Mouse (Mus musculus) forebrain, embryonic 15.5 days (tissue): Measurements from ENCODE around the gene 1700069L16Rik. TPM values are rescaled to one million over a fixed set of nuclear protein-coding genes. Genes with fewer than 3 reads are reported as not detected.

ENCODE experiments used
- ATAC-seq: fragments of 200-750 bp; cut with Nextera tagmentation; replicated peaks from 2 replicates; pipeline ENCODE4 v1.8.0; 2017; ENCODE audit warnings: mild to moderate bottlenecking, moderate TSS enrichment, moderate library complexity
- H3K27ac ChIP-seq: fragments of 300-500 bp; sonication (generic); replicated peaks from 2 replicates; pipeline ENCODE4 v1.5.1; 2015; ENCODE audit warnings: mild to moderate bottlenecking, inconsistent platforms
- H3K27me3 ChIP-seq: fragments of 300-500 bp; sonication (generic); 2 replicates; pipeline ENCODE4 v1.6.1; 2015; ENCODE audit warnings: inconsistent platforms
- H3K36me3 ChIP-seq: fragments of 300-500 bp; sonication (generic); 2 replicates; pipeline ENCODE4 v1.6.1; 2015; ENCODE audit warnings: mild to moderate bottlenecking, inconsistent platforms
- H3K4me1 ChIP-seq: fragments of 300-500 bp; sonication (generic); 2 replicates; pipeline ENCODE4 v1.6.1; 2015; ENCODE audit warnings: inconsistent platforms
- H3K4me2 ChIP-seq: fragments of 300-500 bp; sonication (generic); replicated peaks from 2 replicates; pipeline ENCODE4 v1.6.1; 2015; ENCODE audit warnings: mild to moderate bottlenecking, inconsistent platforms
- H3K4me3 ChIP-seq: fragments of 300-500 bp; sonication (generic); 2 replicates; pipeline ENCODE4 v1.5.1; 2015; ENCODE audit warnings: mild to moderate bottlenecking, inconsistent platforms
- H3K9ac ChIP-seq: fragments of 300-500 bp; sonication (generic); replicated peaks from 2 replicates; pipeline ENCODE4 v1.6.1; 2015; ENCODE audit warnings: mild to moderate bottlenecking, inconsistent platforms
- H3K9me3 ChIP-seq: fragments of 300-500 bp; sonication (generic); 2 replicates; pipeline ENCODE4 v1.6.1; 2016; ENCODE audit warnings: inconsistent platforms
- WGBS: fragments of 180-500 bp; shearing (Covaris S2); methylation state at CpG from one replicate; pipeline ENCODE4 v1.1.7; 2015; ENCODE audit warnings: mixed read lengths; 5-methylcytosine and 5-hydroxymethylcytosine counted together
- polyA plus RNA-seq: library from polyadenylated mRNA; unstranded; fragments of >200 nt; fragmentation: Nextera tagmentation; extraction: Ambion mirVana; gene quantifications from 2 replicates; pipeline ENCODE4 v1.2.1, GENCODE M21; 2015

Gene 1700069L16Rik
- polyA plus RNA-seq, 1 experiment from 2014 or later: not detected

DNA sequence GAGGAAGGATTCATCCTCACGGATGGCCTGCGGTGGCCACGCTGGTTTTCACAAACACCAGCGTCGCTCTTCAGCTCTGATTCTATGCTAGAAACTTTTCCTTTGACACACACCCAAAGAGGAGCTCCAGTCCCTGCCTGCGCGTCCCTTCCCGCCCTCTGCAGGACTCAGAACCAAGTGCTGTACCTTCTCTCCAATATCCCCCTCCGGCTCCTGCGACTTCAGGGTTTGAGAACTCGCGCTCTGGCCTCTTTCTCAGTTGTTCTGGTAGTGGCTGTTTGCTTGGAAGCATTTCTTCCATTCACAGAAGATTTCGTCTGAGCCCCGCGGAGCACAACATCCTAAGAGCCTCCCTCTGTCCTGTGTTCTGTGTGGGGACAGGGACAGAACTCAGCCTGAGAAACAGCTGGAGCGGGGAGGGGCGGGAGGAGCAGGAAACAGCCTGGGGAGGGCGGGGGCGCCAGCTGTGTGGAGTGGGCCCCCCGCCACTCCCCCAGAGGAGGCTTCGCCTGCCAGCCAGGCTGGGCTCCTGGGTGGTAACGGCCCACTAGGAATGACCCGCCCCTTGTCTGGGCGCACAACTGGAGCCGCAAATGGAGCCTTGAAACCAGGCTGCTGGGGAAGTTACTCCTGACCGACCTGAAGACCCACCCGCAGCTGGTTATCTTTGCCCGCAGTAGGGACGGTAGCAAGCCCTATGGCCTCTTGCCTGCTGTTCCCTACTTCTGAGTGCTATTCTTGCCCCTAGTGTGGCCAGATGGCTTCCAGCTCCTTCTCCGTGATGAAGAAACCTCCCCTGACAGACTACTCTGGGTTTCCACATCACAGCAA, 74.3 kb downstream of the 1700069L16Rik start, which contains the start of gene Cmklr1:
Gene Cmklr1, minus strand, starts transcription at position 392 of the 831 bp plus-strand sequence.
- Histone ChIP-seq H3K9ac (no peak within 1 kb of the TSS), H3K9me3 (no peaks in the 10 kb centered on the region), H3K27ac (no peak within 1 kb of the TSS), H3K4me1 (0 out of 2 replicates have a peak, but pooled peaks cover 5% of the 10 kb centered on the region), H3K4me2 (no peak within 1 kb of the TSS), H3K36me3 (no peaks in the 10 kb centered on the region), H3K27me3 (no peaks in the 10 kb centered on the region), H3K4me3 (no peak within 1 kb of the TSS)
- ATAC-seq: no peak
- WGBS: 14% methylated on average over 30 of the region's 30 CpGs

DNA sequence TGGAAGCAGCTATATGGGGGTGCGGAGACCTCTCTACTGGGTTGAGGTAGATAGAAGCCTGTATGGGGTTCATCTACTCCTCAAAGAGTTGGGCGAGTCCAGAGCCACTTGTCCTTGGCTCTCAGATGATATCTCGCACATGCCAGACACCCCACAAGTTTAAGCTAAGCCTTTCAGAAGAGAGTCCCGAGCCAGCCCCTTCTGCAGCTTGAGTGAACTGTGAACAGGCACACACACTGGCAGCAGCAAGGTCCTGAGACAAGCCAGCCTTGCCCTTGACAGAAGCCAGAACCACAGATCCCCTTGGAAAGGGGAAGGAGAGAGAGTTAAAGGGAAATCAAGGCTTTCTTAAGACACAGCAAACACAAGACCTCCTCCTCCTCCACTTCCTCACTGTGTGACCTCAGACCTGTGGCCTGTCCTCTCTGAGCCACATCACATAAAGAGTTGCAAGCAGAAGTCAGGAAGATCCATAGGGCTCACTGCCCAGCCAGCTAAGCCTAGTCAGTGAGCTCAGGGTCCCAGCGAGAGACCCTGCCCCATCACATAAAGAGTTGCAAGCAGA, 75.8 kb downstream of the 1700069L16Rik start:
- no peak overlapping the region for H3K4me3 ChIP-seq
- ATAC-seq: no peak
- no peaks in the 10 kb centered on the region for H3K36me3 ChIP-seq
- no peak overlapping the region for H3K27ac ChIP-seq
- WGBS: 89% methylated on average over 5 of the region's 5 CpGs
- no peak overlapping the region for H3K4me2 ChIP-seq
- no peaks in the 10 kb centered on the region for H3K9me3 ChIP-seq
- no peaks in the 10 kb centered on the region for H3K27me3 ChIP-seq
- no peak overlapping the region for H3K9ac ChIP-seq
- H3K4me1 ChIP-seq: 0 out of 2 replicates have a peak, but pooled peaks cover 5% of the 10 kb centered on the region

DNA sequence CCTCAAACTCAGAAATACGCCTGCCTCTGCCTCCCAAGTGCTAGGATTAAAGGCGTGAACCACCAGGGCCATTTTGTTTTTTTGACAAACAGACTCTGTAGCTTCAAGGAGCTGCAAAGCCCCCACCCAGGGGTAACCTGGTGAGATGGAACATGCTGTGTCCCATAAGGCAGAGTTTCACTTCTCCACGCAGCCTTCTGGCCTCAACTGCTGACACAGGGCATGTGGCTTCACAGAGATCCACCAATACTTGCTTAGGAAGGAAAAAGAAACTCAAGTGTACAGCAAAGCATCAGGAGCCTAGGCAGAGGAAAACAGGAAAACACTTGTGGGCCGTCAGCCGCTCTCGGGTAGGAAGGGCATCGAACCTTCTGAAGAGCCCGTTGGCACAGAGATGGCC, 77.4 kb downstream of the 1700069L16Rik start:
- H3K4me1 ChIP-seq: peaks cover 13% of the 10 kb centered on the region; the same call in 1 of the 2 replicates
- no peak overlapping the region for H3K4me3 ChIP-seq
- H3K36me3 ChIP-seq: no peaks in the 10 kb centered on the region
- ATAC-seq: no peak
- H3K9ac ChIP-seq: no peak overlapping the region
- no peaks in the 10 kb centered on the region for H3K27me3 ChIP-seq
- no peaks in the 10 kb centered on the region for H3K9me3 ChIP-seq
- H3K27ac ChIP-seq: no peak overlapping the region
- WGBS: 93% methylated on average over 8 of the region's 8 CpGs
- no peak overlapping the region for H3K4me2 ChIP-seq

GRCm38 (mm10) chr5:113644520-113644919, 80.1 kb downstream of the 1700069L16Rik start:
- Histone ChIP-seq H3K4me3 (no peak overlapping the region), H3K9me3 (no peaks in the 10 kb centered on the region), H3K27me3 (no peaks in the 10 kb centered on the region), H3K9ac (no peak overlapping the region), H3K27ac (no peak overlapping the region), H3K4me1 (peaks cover 13% of the 10 kb centered on the region; the same call in 1 of the 2 replicates), H3K36me3 (no peaks in the 10 kb centered on the region), H3K4me2 (no peak overlapping the region)
- 93% methylated on average over 4 of the region's 4 CpGs for WGBS
- no peak for ATAC-seq

DNA sequence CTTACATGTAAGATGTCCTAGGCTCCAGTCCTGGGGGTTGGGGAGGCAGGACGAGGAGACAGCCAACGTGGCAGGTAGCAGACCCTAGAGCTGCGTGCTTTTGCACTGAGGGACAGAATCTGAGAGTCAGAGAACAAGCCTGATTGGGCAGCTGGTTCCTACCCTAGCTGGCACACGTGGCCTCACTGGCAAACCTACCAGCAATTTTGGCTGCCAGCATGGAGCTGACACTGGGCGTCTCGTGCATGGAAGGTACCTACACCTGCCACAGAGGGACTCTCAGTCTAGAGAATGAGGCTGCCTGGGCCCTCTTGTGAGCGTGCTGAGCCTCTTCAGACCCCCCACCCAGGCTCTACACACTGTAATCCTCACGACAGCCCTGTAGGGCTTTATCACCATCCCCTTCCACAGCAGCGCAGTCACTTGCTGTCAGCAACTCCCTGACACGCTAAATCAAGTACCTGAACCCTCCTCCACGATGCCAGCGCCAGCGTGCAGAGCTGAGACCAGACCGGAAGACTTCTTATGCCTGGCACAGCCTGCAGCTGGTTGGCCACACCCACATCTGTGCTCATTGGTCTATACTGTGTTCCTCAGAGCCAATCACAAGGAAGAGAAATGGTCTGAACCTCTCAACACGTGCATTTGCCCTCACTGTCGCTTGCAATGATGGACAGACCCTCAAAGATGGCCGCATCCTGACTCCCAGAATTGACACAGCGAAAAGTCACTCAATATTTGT, 81.3 kb downstream of the 1700069L16Rik start:
- Histone ChIP-seq H3K4me2 (peak overlapping the region; percentile 28), H3K9ac (0 out of 2 replicates have a peak overlapping the region, but pooled peaks have one; percentile 1), H3K4me3 (peak overlapping the region; percentile 8), H3K27me3 (no peaks in the 10 kb centered on the region), H3K9me3 (no peaks in the 10 kb centered on the region), H3K4me1 (peaks cover 13% of the 10 kb centered on the region; the same call in 1 of the 2 replicates), H3K36me3 (no peaks in the 10 kb centered on the region), H3K27ac (no peak overlapping the region; the same call in 1 of the 2 replicates)
- 39% methylated on average over 18 of the region's 18 CpGs for WGBS
- peak; percentile 96 for ATAC-seq

Other genes starting within 250 kb of the 1700069L16Rik start
- 7.9 and 8.4 TPM in 2 replicates for gene Wscd2, start 234.4 kb downstream of the 1700069L16Rik start, polyA plus RNA-seq
- gene Cmklr1, start 74.3 kb downstream of the 1700069L16Rik start, polyA plus RNA-seq: 1.3 and 1.4 TPM in 2 replicates
- gene Ficd, start 11.0 kb upstream of the 1700069L16Rik start, polyA plus RNA-seq: 7.8 and 9.0 TPM in 2 replicates
- gene Sart3, start 47.7 kb upstream of the 1700069L16Rik start, polyA plus RNA-seq: 57.6 and 58.7 TPM in 2 replicates
- 87.4 and 94.1 TPM in 2 replicates for gene Iscu, start 48.0 kb upstream of the 1700069L16Rik start, polyA plus RNA-seq
- 4.9 and 5.1 TPM in 2 replicates for gene Tmem119, start 75.7 kb upstream of the 1700069L16Rik start, polyA plus RNA-seq
- gene Selplg, start 107.9 kb upstream of the 1700069L16Rik start, polyA plus RNA-seq: 1.8 TPM in 2 replicates
- gene Coro1c, start 184.0 kb upstream of the 1700069L16Rik start, polyA plus RNA-seq: 221 and 224 TPM in 2 replicates